Mouse (Mus musculus) heart, adult 2 months (tissue): ENCODE data around the gene Rundc1.

Experiments
- CTCF ChIP-seq: fragments of 200-600 bp; IDR thresholded peaks from 2 replicates; pipeline ENCODE4 v1.8.1; 2022; ENCODE audit warnings: antibody characterized with exemption, mild to moderate bottlenecking, moderate library complexity
- EP300 ChIP-seq: fragments of 200-500 bp; IDR thresholded peaks from 2 replicates; pipeline ENCODE4 v1.6.1; 2011; ENCODE audit warnings: low read depth, low read length, control low read depth; ENCODE audit not compliant: insufficient read depth
- POLR2A ChIP-seq: fragments of 200-500 bp; IDR thresholded peaks from 2 replicates; pipeline ENCODE4 v1.6.1; 2011; ENCODE audit warnings: mild to moderate bottlenecking, low read depth, low read length, control low read depth; ENCODE audit not compliant: insufficient read depth

DNA sequence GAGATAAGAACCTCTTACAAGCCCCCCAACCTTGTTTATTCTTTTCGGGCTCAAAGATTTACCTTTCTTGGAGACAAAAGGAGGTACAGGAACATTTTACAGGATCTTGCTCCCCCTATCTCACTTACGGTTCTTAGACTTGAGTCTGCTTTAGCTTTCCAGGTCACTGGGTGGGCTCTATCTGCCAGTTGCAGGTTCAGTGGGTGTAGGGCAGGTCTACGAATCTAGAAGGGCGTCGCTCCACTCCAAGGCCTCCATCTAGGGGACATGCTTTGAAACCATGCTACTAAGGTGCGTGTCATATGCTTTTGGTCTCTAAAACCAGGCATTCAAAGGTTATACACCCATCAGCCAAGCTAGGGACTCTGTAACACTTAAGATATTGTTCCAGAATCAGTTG lies 59.4 kb downstream of the Rundc1 start:
- TF ChIP-seq CTCF, result no peak
- no peak for TF ChIP-seq POLR2A
- no peak for TF ChIP-seq EP300
